Mouse (Mus musculus): Measurements from ENCODE around the gene Zfp459.

- no peak for TF ChIP-seq CTCF (IDR thresholded peaks at IDR 0.05; ENCODE audit: extremely low read depth, insufficient read depth, insufficient read length, insufficient replicate concordance)
- TF ChIP-seq POLR2A (IDR thresholded peaks at IDR 0.05; ENCODE audit: low read depth, low read length): no peak
Observed at GRCm38 (mm10) chr13:67360131-67360744, 61.0 kb downstream of the Zfp459 start, which contains the start of the genes Gm28044 and Zfp953.
